Mouse (Mus musculus): ENCODE data around the gene Shf.

Shf gene

DNA sequence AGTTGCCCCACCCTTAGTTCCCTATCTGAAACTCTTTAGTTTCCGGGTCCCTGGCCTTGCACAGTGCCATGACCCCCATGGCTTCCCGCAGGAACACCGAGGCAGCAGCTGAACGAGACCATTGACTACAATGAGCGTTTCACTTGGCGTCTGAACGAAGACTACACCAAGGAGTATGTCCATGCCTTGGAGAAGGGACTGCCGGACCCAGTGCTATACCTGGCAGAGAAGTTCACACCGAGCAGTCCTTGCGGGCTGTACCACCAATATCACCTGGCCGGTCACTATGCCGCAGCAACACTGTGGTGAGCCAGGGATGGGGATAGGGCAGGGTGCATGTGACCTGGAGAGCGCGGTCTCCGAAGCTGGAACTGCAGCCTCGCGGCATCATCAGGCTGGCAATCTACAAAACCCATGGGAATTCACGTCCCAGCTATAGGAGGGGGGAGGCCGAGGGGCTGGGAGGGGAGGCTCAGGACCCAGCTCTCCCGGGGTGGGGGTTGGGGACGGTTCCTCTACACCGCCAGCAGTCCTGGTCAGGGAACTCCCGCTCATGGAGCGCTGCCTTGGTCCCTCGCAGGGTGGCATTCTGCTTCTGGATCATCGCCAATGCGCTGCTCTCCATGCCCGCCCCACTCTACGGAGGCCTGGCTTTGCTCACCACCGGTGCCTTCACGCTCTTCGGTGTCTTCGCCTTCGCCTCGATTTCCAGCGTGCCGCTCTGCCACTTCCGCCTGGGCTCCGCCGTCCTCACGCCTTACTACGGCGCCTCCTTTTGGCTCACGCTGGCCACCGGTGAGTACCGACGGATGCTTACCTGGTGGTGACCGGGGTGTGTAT, 67.7 kb downstream of the Shf start:
- no peak for DNase-seq

DNA sequence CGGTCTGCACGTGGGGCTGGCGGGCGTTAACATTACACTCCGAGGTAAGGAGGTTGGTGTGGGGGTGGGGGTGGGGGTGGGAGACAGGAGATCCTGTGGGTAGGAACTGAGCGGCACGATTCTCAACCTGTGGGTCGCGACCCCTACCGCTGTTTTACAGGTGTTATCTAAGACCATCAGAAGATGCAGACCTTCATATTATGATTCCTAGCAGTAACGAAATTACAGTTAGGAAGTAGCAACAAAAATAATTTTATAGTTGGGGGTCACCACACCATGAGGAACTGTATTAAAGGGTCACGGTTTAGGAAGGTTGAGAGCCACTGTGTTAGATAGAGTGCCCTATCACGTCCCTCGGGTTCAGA, 68.3 kb downstream of the Shf start:
- no peak for DNase-seq

DNA sequence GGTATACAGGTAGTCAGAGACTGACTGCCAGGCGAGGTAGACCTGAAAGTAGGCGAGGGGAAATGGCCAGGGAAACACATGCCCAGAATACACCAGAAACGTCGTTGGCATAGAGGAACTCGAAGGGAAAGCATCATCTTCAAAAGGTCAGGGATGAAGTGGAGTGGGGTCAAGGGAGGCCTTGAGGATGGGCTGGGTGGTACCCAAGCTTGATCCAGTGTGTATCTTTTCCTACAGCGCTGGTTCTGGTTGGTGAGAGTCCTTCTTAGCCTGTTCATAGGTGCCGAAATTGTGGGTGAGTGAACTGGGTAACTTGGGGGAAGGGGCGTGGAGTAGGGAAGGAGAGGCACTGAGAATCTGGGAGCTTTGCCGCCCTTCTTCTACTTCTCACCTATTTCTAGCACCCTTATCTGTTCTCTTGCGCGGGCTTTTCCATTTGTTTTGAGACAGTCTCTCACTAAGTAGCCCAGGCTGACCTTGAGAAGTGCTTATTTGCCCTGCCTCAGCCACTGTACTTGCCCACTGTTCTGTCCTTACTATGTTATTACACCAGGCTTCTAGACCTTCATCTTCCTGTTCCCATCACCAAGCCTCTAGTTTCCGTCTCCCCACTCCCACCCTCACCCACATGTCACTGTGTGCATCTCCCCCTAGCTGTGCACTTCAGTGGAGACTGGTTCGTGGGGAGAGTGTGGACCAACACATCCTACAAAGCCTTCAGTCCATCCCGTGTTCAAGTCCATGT, 68.9 kb downstream of the Shf start:
- no peak for DNase-seq
